Mouse (Mus musculus) C2C12 (cell line): ENCODE data around the gene Scpep1. TPM values are rescaled to one million over a fixed set of nuclear protein-coding genes. Genes with fewer than 3 reads are reported as not detected.

ENCODE experiments used
- H3K27me3 ChIP-seq: one replicate; pipeline ENCODE4 v1.6.1; 2011; ENCODE audit not compliant: control insufficient read depth, insufficient read depth, insufficient read length
- H3K36me3 ChIP-seq: one replicate; pipeline ENCODE4 v1.6.1; 2011; ENCODE audit not compliant: control insufficient read depth, insufficient read depth
- H3K4me3 ChIP-seq: one replicate; pipeline ENCODE4 v1.5.1; 2011; ENCODE audit warnings: mild to moderate bottlenecking, control low read depth; ENCODE audit not compliant: poor library complexity, insufficient read depth, severe bottlenecking
- H3K79me2 ChIP-seq: one replicate; pipeline ENCODE4 v1.6.1; 2011; ENCODE audit not compliant: control insufficient read depth, insufficient read depth
- H3K79me3 ChIP-seq: one replicate; pipeline ENCODE4 v1.6.1; 2011; ENCODE audit warnings: low read depth, control low read depth
- H3ac ChIP-seq: one replicate; pipeline ENCODE3; 2011; ENCODE audit warnings: low read depth; ENCODE audit not compliant: control insufficient read depth, insufficient read length
- CEBPB ChIP-seq: IDR thresholded peaks from one replicate; pipeline ENCODE4 v1.6.1; 2011; ENCODE audit warnings: low read depth, mild to moderate bottlenecking, control low read depth, moderate library complexity
- CTCF ChIP-seq: IDR thresholded peaks from one replicate; pipeline ENCODE4 v1.5.1; 2011; ENCODE audit not compliant: control insufficient read depth, insufficient read depth, insufficient read length
- FOSL1 ChIP-seq: IDR thresholded peaks from one replicate; pipeline ENCODE4 v1.8.0; 2011; ENCODE audit warnings: mild to moderate bottlenecking, low read length; ENCODE audit not compliant: poor library complexity, insufficient read depth, severe bottlenecking
- MAX ChIP-seq: IDR thresholded peaks from one replicate; pipeline ENCODE4 v1.6.1; 2011; ENCODE audit warnings: mild to moderate bottlenecking, control low read depth
- MYOD1 ChIP-seq: IDR thresholded peaks from one replicate; pipeline ENCODE4 v1.6.1; 2011; ENCODE audit warnings: low read depth; ENCODE audit not compliant: control insufficient read depth, insufficient read length
- MYOG ChIP-seq: IDR thresholded peaks from one replicate; pipeline ENCODE4 v1.6.1; 2011; ENCODE audit not compliant: control insufficient read depth, insufficient read length; ENCODE audit errors: extremely low read depth
- USF1 ChIP-seq: IDR thresholded peaks from one replicate; pipeline ENCODE4 v1.6.1; 2011; ENCODE audit warnings: low read depth, mild to moderate bottlenecking, control low read depth, moderate library complexity
- polyA plus RNA-seq: library from polyadenylated mRNA; unstranded; fragments of >200 nt; fragmentation: generic; extraction: Trizol; gene quantifications from one replicate; pipeline ENCODE4 v1.2.1, GENCODE M21; 2012; ENCODE audit warnings: missing spikeins

The Scpep1 gene
- polyA plus RNA-seq, 1 experiment: 84.9 TPM

GRCm38 (mm10) chr11:88988956-88989355 is 33.7 kb upstream of the Scpep1 start:
- H3K79me2 ChIP-seq: no peaks in the 10 kb centered on the region
- H3K27me3 ChIP-seq: no peaks in the 10 kb centered on the region
- H3K4me3 ChIP-seq: no peak overlapping the region
- peaks cover 10% of the 10 kb centered on the region for H3K36me3 ChIP-seq
- no peaks in the 10 kb centered on the region for H3K79me3 ChIP-seq
- no peak for TF ChIP-seq FOSL1
- no peak overlapping the region for H3ac ChIP-seq

- H3K36me3 ChIP-seq: peaks cover 31% of the 10 kb centered on the region
- no peak overlapping the region for H3K4me3 ChIP-seq
- no peaks in the 10 kb centered on the region for H3K79me2 ChIP-seq
These were observed 31.4 kb upstream of the Scpep1 start for GRCm38 (mm10) chr11:88986616-88987015.

DNA sequence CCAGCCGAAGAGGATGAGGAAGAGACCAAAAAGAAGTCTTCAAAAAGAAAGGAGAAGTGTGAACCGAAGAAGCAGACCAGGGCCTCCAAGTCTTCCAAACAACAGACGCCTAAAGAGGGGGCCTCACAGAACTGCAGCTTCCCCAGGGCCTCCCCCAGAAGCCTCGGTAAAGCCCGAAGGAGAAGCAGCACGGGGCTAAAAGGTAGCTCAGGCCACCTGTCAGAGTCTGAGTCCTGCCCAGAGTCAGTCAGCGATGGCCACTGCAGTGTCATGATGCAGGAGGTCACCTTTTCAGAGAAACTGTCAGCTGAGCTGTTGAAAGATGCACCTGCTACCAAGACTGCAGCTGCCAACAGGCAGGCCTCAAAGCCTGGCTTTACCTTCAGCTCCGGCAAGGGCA is 26.1 kb upstream of the Scpep1 start:
- Histone ChIP-seq H3K27me3 (no peaks in the 10 kb centered on the region), H3K79me3 (peaks cover 14% of the 10 kb centered on the region), H3K4me3 (no peak overlapping the region), H3K36me3 (peaks cover 30% of the 10 kb centered on the region), H3K79me2 (peaks cover 24% of the 10 kb centered on the region), H3ac (no peak overlapping the region)
- TF ChIP-seq MYOG (no peak), CTCF (no peak), MAX (no peak), USF1 (no peak), MYOD1 (no peak), CEBPB (no peak), FOSL1 (no peak)

More at GRCm38 (mm10) chr11:88986616-88987015, 31.4 kb upstream of the Scpep1 start:
- H3K79me3 ChIP-seq: no peaks in the 10 kb centered on the region
- no peaks in the 10 kb centered on the region for H3K27me3 ChIP-seq
- TF ChIP-seq FOSL1: no peak
- TF ChIP-seq USF1: no peak
- TF ChIP-seq MAX: no peak
- no peak for TF ChIP-seq CEBPB
- TF ChIP-seq MYOG: no peak
- H3ac ChIP-seq: no peak overlapping the region

- no peak overlapping the region for H3K4me3 ChIP-seq
- H3K36me3 ChIP-seq: peaks cover 9% of the 10 kb centered on the region
- no peaks in the 10 kb centered on the region for H3K27me3 ChIP-seq
- H3K79me2 ChIP-seq: peaks cover 47% of the 10 kb centered on the region
- H3K79me3 ChIP-seq: peaks cover 25% of the 10 kb centered on the region
- H3ac ChIP-seq: no peak overlapping the region
- TF ChIP-seq USF1: no peak
- TF ChIP-seq FOSL1: no peak
- no peak for TF ChIP-seq CEBPB
- no peak for TF ChIP-seq MYOG
- TF ChIP-seq MYOD1: no peak
- TF ChIP-seq CTCF: no peak
- no peak for TF ChIP-seq MAX
These were observed 21.9 kb upstream of the Scpep1 start for GRCm38 (mm10) chr11:88977188-88977587.

GRCm38 (mm10) chr11:88976320-88976719 is 21.1 kb upstream of the Scpep1 start:
- Histone ChIP-seq H3K79me2 (peaks cover 47% of the 10 kb centered on the region), H3K79me3 (peaks cover 25% of the 10 kb centered on the region), H3ac (no peak overlapping the region), H3K36me3 (peaks cover 2% of the 10 kb centered on the region), H3K27me3 (no peaks in the 10 kb centered on the region), H3K4me3 (no peak overlapping the region)
- TF ChIP-seq MYOG (no peak), USF1 (no peak), MAX (no peak), CEBPB (no peak), FOSL1 (no peak), MYOD1 (no peak), CTCF (no peak)
